Mouse (Mus musculus) MEL-GATA-1-ER (cell line): Measurements from ENCODE around the gene Abcb4.
"Not testable (repeated sequence)": the region's sequence is repeated elsewhere in the genome, so short reads cannot be mapped to it uniquely, and the experiment has no call there.

ENCODE experiments used
- DNase-seq: peaks from one replicate; pipeline ENCODE4 v3.0.0-alpha.2; 2012; ENCODE audit warnings: low read depth; ENCODE audit errors: extremely low read depth

Abcb4 gene

GRCm38 (mm10) chr5:8904539-8904938 lies 11.0 kb downstream of the Abcb4 start:
- no peak for DNase-seq

- DNase-seq = no peak
Observed at GRCm38 (mm10) chr5:8911567-8912198, 18.2 kb downstream of the Abcb4 start.

GRCm38 (mm10) chr5:8916400-8916799 lies 22.9 kb downstream of the Abcb4 start:
- peak; percentile 43 for DNase-seq

GRCm38 (mm10) chr5:8917069-8917468 lies 23.6 kb downstream of the Abcb4 start:
- DNase-seq = peak; percentile 85

GRCm38 (mm10) chr5:8928440-8928839 lies 34.9 kb downstream of the Abcb4 start:
- DNase-seq = no peak

- no peak for DNase-seq
Observed at GRCm38 (mm10) chr5:8937965-8938364, 44.4 kb downstream of the Abcb4 start.

- DNase-seq = not testable (repeated sequence)
Observed at GRCm38 (mm10) chr5:8941266-8941665, 47.7 kb downstream of the Abcb4 start.

GRCm38 (mm10) chr5:8943836-8944235 lies 50.3 kb downstream of the Abcb4 start:
- DNase-seq = peak; percentile 38

- DNase-seq = no peak
Observed at GRCm38 (mm10) chr5:8947423-8948110, 54.0 kb downstream of the Abcb4 start.

- no peak for DNase-seq
Observed at GRCm38 (mm10) chr5:8953660-8954059, 60.1 kb downstream of the Abcb4 start.

GRCm38 (mm10) chr5:8955544-8955943 lies 62.0 kb downstream of the Abcb4 start:
- DNase-seq = no peak

- DNase-seq = no peak
Observed at GRCm38 (mm10) chr5:8960534-8960933, 67.0 kb downstream of the Abcb4 start.

- DNase-seq = no peak
Observed at GRCm38 (mm10) chr5:8964487-8964886, 71.0 kb downstream of the Abcb4 start.

GRCm38 (mm10) chr5:8970694-8971093 lies 77.2 kb downstream of the Abcb4 start:
- DNase-seq = no peak

GRCm38 (mm10) chr5:8972355-8972754 lies 78.8 kb downstream of the Abcb4 start:
- DNase-seq = no peak

GRCm38 (mm10) chr5:8974721-8975120 lies 81.2 kb downstream of the Abcb4 start:
- DNase-seq = no peak

GRCm38 (mm10) chr5:8985470-8985869 lies 92.0 kb downstream of the Abcb4 start:
- no peak for DNase-seq

- no peak for DNase-seq
Observed at GRCm38 (mm10) chr5:8987925-8988324, 94.4 kb downstream of the Abcb4 start.

- no peak for DNase-seq
Observed at GRCm38 (mm10) chr5:8990526-8990925, 97.0 kb downstream of the Abcb4 start.

GRCm38 (mm10) chr5:8991626-8992025 lies 98.1 kb downstream of the Abcb4 start:
- no peak for DNase-seq

- DNase-seq = peak; percentile 40
Observed at GRCm38 (mm10) chr5:8995966-8996685, 102.6 kb downstream of the Abcb4 start.
